10 mouse cellular contexts compared by ENCODE assay signal in genomic region chr3:63868285-63868684, GRCm38 (mm10). TPM values are rescaled to one million over a fixed set of nuclear protein-coding genes. Genes with fewer than 3 reads are reported as not detected.
DNase-seq lines count a peak whose midpoint lies in the region; ATAC-seq and TF ChIP-seq lines count a peak whose summit lies in the region.
"Had no signal": no experiment of that assay in that cellular context is flagged by ENCODE, and none has a peak within 500 bp of the region (broad histone marks: within the 10 kb centered on the region; RNA-seq: fewer than 3 reads in every experiment).

No protein-coding gene starts in this region.

- no peak for ATAC-seq in heart, postnatal 0 days (ENCODE audit: insufficient read depth, low read depth)
- peak; percentile 60 for ATAC-seq in frontal cortex, adult (ENCODE audit: low TSS enrichment)
- ATAC-seq in granulocyte monocyte progenitor cell, adult 5-6 weeks (replicated peaks; ENCODE audit: poor library complexity, severe bottlenecking) = no peak

- H3K9ac ChIP-seq in heart, postnatal 0 days (replicated peaks; ENCODE audit: low read depth, low read length) = no peak overlapping the region
- H3K9ac ChIP-seq: heart, embryonic 13.5 days had no signal

- TF ChIP-seq EP300 in heart, postnatal 0 days (IDR thresholded peaks at IDR 0.05; ENCODE audit: low read depth) = no peak

- peak; percentile 12 for DNase-seq in heart, postnatal 0 days (ENCODE audit: low spot score)
- DNase-seq in heart, adult 9 months (ENCODE audit: low spot score in 2 of 2) = no peak
- DNase-seq in urinary bladder, postnatal 14 days (ENCODE audit: low spot score) = peak; percentile 45
- no peak for DNase-seq in urinary bladder, postnatal 10 days (ENCODE audit: low spot score)
- peak; percentile 65 to 76 for DNase-seq in left cerebral cortex, postnatal 14 days (ENCODE audit: low spot score in 2 of 2)
- no peak for DNase-seq in T-cell, adult 2 months (ENCODE audit: low spot score)

- no peak overlapping the region for H3K4me3 ChIP-seq in heart, postnatal 0 days (ENCODE audit: low read depth, low read length)
- H3K4me3 ChIP-seq: heart, embryonic 13.5 days; megakaryocyte, embryonic 14.5 days had no signal

- intact Hi-C loops in left cerebral cortex, postnatal 14 days (cut with DNase I) = loop anchor here (2.0 to 10.0 kb wide), 4 partner anchors 296 to 1343 kb away; no protein-coding TSS in a partner anchor

- H3K27me3 ChIP-seq in heart, postnatal 0 days (ENCODE audit: control insufficient read depth, insufficient read depth, low read length) = no peaks in the 10 kb centered on the region
- H3K27me3 ChIP-seq: heart, embryonic 13.5 days; megakaryocyte, embryonic 14.5 days had no signal

- H3K27ac ChIP-seq in heart, postnatal 0 days (ENCODE audit: low read depth) = no peak overlapping the region
- H3K27ac ChIP-seq: heart, embryonic 13.5 days had no signal

- H3K9me3 ChIP-seq in heart, postnatal 0 days (replicated peaks; ENCODE audit: control insufficient read depth, low read length) = no peaks in the 10 kb centered on the region
- H3K9me3 ChIP-seq: heart, embryonic 13.5 days; megakaryocyte, embryonic 14.5 days had no signal

- H3K36me3 ChIP-seq in heart, postnatal 0 days (replicated peaks; ENCODE audit: control insufficient read depth, insufficient read depth, low read length) = no peaks in the 10 kb centered on the region
- H3K36me3 ChIP-seq: heart, embryonic 13.5 days had no signal

- H3K4me2 ChIP-seq in heart, postnatal 0 days (ENCODE audit: low read depth, low read length) = no peak overlapping the region
- H3K4me2 ChIP-seq: heart, embryonic 13.5 days had no signal

- peak; percentile 60 for TF ChIP-seq CTCF in heart, postnatal 0 days (IDR thresholded peaks at IDR 0.05; ENCODE audit: low read depth)

- WGBS in heart, postnatal 0 days = 43% methylated on average over 1 of the region's 1 CpGs

- H3K4me1 ChIP-seq in heart, postnatal 0 days (ENCODE audit: control insufficient read depth, insufficient read depth) = no peaks in the 10 kb centered on the region
- H3K4me1 ChIP-seq: heart, embryonic 13.5 days; megakaryocyte, embryonic 14.5 days had no signal

RNA-seq across cellular contexts. Expression of gene Plch1, which starts 31.0 kb away (rescaled TPM):
- not detected in 2 replicates for total RNA-seq in heart, postnatal 0 days (2014; rRNA removed; ENCODE audit: low replicate concordance)
- polyA plus RNA-seq in heart, postnatal 0 days (2015; fragmentation: Nextera tagmentation; extraction: Ambion mirVana) = 0.07 and 0.14 TPM in 2 replicates
- total RNA-seq in left cerebral cortex, postnatal 14 days (2021) = 1 to 10 TPM; 6.0 to 8.4 TPM
- 0.38 TPM in 1 of 2 replicates, not detected in the other for total RNA-seq in granulocyte monocyte progenitor cell, adult 5-6 weeks (2014; fragmentation: Nextera tagmentation)
- 0.22 TPM in 1 of 2 replicates, not detected in the other for total RNA-seq in granulocyte monocyte progenitor cell, adult 5-6 weeks (2017)

Comparison
In these comparisons a context has a peak if more than half of its experiments do, and no peak if none do; other contexts are left out.
1. DNase-seq: peak in heart, postnatal 0 days (single experiment), urinary bladder, postnatal 14 days (single experiment) and left cerebral cortex, postnatal 14 days (2 of 2); none in heart, adult 9 months (0 of 2), urinary bladder, postnatal 10 days (single experiment) and T-cell, adult 2 months (single experiment).